Mouse (Mus musculus): ENCODE measurements around the gene Gpatch3.

GRCm38 (mm10) chr4:133617936-133618335 is 43.4 kb downstream of the Gpatch3 start:
- TF ChIP-seq EP300 (IDR thresholded peaks at IDR 0.05; ENCODE audit: insufficient read depth, low read depth, low read length) (no peak), CTCF (IDR thresholded peaks at IDR 0.05) (no peak)

Data from heart, adult 2 months (tissue).